Mouse (Mus musculus) CD8-positive naive resting alpha-beta T cell, adult 57 days (primary cell): ENCODE data around the gene Pmf1. TPM values are rescaled to one million over a fixed set of nuclear protein-coding genes. Genes with fewer than 3 reads are reported as not detected.

ENCODE experiments used
- total RNA-seq: library from RNA; stranded (reverse); gene quantifications from one replicate; pipeline ENCODE4 v1.2.4, GENCODE M21; 2023

The Pmf1 gene
- total RNA-seq, result 36.7 TPM

DNA sequence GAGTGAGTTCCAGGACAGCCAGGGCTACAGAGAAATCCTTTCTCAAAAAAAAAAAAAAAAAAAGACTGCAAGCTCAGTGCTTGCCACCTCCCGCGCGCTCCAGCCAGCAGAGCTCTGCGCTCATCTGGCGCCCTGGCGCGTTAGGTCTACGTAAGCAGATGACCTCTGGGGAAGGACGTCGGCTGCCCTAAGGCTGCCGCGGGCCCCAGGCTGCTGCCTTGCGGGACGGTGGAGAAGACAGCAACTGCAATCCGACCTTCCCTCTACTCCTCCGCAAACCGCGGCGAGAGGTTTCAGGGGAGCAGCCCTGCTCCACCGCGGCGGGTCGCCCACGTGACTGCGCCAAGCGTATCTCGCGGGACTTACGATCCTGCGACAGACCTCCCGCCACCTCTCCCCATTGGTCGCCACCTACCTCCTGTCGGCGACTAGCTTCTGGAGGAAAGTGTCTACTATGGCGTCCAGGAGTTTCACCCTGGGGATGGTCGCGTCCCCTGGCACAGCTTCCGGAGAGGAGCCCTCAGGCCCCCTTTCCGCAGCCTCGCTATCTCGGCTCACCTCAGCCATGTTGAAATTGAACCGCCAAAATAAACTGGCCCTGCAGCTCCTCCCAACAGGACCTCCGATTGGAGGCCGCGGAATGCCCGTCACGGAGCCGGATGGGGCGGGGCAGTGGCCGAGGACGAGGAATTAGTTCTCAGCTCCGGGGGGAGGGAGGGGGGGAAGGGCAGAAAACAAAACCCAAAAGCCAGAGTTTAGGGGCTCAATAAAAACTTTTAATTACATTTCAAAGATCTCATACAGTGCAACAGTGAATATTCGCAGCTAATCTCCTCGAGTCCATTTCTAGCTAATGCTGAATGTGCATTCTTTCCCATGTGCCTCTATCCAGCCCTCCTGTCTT lies at the start of gene Pmf1:
Pmf1 (minus strand) TSS at position 591 of the 904 bp plus-strand sequence.

DNA sequence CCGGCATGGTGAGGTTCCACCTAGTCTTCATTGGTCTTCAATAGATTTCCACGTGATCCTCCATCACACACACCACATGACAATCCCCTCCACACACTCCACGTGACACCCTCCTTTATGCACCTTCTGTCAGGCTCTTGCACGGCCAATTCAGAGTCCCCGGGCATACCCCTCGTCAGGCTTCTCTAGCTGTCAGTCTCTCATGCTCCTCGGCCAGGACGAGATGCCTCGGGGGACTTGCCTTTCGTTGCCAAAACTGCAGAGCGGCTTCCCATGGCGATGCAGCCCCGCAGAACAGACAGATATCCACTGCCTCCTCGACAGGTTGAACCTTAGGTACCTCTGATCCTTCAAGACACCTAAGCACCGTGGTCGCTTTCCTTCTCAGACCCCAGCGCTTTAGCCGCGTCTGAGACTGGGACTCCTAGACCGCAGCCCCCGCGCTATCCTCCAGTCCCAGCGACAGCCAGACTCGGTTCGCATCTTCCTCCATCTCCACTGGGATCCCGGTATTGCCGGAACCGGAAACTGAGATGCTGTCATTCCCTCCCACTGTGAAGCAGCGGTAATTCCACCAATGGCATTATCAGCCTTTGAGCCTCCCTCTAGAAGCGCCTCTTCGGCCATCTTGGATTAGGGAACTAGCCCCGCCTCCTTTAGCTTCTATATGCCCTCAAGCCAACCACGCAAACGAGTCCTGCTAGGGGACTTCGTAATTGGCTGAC lies 14.6 kb upstream of the Pmf1 start, which contains the start of gene Slc25a44:
Slc25a44 (minus strand) TSS at position 535 of the 725 bp plus-strand sequence.

GRCm38 (mm10) chr3:88384364-88384763 lies 25.8 kb downstream of the Pmf1 start, which contains the start of gene Bglap:
Bglap (minus strand) TSS chr3:88384464.

DNA sequence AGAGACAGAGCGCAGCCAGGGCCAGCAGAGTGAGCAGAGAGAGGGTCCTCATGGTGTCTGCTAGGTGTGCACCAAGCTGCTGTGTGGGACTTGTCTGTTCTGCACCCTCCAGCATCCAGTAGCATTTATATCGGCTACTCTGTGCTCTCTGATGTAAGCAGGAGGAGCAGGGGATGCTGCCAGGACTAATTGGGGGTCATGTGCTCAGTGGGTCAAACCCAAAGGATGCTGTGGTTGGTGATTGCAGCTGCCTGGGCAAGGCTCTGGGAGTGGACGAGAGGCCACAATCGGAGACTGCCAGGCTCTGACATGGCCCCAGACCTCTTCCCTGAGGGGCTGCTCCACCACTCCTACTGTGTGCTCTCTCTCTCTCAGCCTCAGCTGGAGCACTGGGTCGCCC lies 31.5 kb downstream of the Pmf1 start, which contains the start of gene Bglap2:
Bglap2 (minus strand) TSS at position 101 of the 400 bp plus-strand sequence.

GRCm38 (mm10) chr3:88372643-88373042 lies 37.5 kb downstream of the Pmf1 start, which contains the start of gene Bglap3:
Bglap3 (minus strand) TSS chr3:88372743.

GRCm38 (mm10) chr3:88364337-88364736 lies 45.8 kb downstream of the Pmf1 start, which contains the start of gene Paqr6:
Paqr6 (plus strand) TSS chr3:88364584.

Other genes with a start within 250 kb of the Pmf1 start
- gene Rhbg, start 155.6 kb downstream of the Pmf1 start, total RNA-seq, result not detected
- not detected for gene Gm38392, start 123.1 kb downstream of the Pmf1 start, total RNA-seq
- 6.6 TPM for gene Tsacc, start 113.3 kb downstream of the Pmf1 start, total RNA-seq
- 189 TPM for gene Cct3, start 113.2 kb downstream of the Pmf1 start, total RNA-seq
- 91.9 TPM for gene Glmp, start 85.3 kb downstream of the Pmf1 start, total RNA-seq
- 0.28 TPM for gene Tmem79, start 74.2 kb downstream of the Pmf1 start, total RNA-seq
- gene Smg5, start 74.1 kb downstream of the Pmf1 start, total RNA-seq, result 121 TPM
- gene Paqr6, start 45.7 kb downstream of the Pmf1 start, total RNA-seq, result 0.46 TPM
- not detected for gene Bglap3, start 37.6 kb downstream of the Pmf1 start, total RNA-seq
- not detected for gene Bglap2, start 31.6 kb downstream of the Pmf1 start, total RNA-seq
- gene Bglap, start 25.9 kb downstream of the Pmf1 start, total RNA-seq, result not detected
- 14.5 TPM for gene Slc25a44, start 14.8 kb upstream of the Pmf1 start, total RNA-seq
- 112 TPM for gene Sema4a, start 50.9 kb upstream of the Pmf1 start, total RNA-seq
- 7.0 TPM for gene Lmna, start 99.6 kb upstream of the Pmf1 start, total RNA-seq
- gene Mex3a, start 122.1 kb upstream of the Pmf1 start, total RNA-seq, result 3.4 TPM
- gene Rab25, start 138.0 kb upstream of the Pmf1 start, total RNA-seq, result 1.1 TPM
- 68.6 TPM for gene Lamtor2, start 142.7 kb upstream of the Pmf1 start, total RNA-seq
- gene Ubqln4, start 143.4 kb upstream of the Pmf1 start, total RNA-seq, result 47.2 TPM
- 59.0 TPM for gene Ssr2, start 165.5 kb upstream of the Pmf1 start, total RNA-seq
- gene Arhgef2, start 195.6 kb upstream of the Pmf1 start, total RNA-seq, result 198 TPM
- gene Rxfp4, start 242.8 kb upstream of the Pmf1 start, total RNA-seq, result not detected